Mouse (Mus musculus) ovary, adult 18-20 months (tissue): ENCODE measurements around the gene Gtf3a.
"Not testable (repeated sequence)": the region's sequence is repeated elsewhere in the genome, so short reads cannot be mapped to it uniquely, and the experiment has no call there.

Experiments used
- DNase-seq: peaks from one replicate; pipeline ENCODE4 v3.0.0; 2022; ENCODE audit warnings: low spot score, mixed read lengths

Gtf3a gene

GRCm38 (mm10) chr5:146937541-146938503, 10.6 kb upstream of the Gtf3a start:
- no peak for DNase-seq

GRCm38 (mm10) chr5:146939109-146939796, 9.2 kb upstream of the Gtf3a start:
- no peak for DNase-seq

GRCm38 (mm10) chr5:146940219-146940618, 8.2 kb upstream of the Gtf3a start:
- DNase-seq = no peak

GRCm38 (mm10) chr5:146941939-146942338, 6.5 kb upstream of the Gtf3a start:
- not testable (repeated sequence) for DNase-seq

GRCm38 (mm10) chr5:146942965-146943364, 5.5 kb upstream of the Gtf3a start:
- DNase-seq = no peak

GRCm38 (mm10) chr5:146944568-146944967, 3.9 kb upstream of the Gtf3a start:
- DNase-seq = no peak

- no peak for DNase-seq
Measured at GRCm38 (mm10) chr5:146946682-146947081, 1.8 kb upstream of the Gtf3a start.

- no peak for DNase-seq
Measured at GRCm38 (mm10) chr5:146947497-146947896, 960 bp upstream of the Gtf3a start.

GRCm38 (mm10) chr5:146948041-146948507, 383 bp upstream of the Gtf3a start:
- no peak for DNase-seq

GRCm38 (mm10) chr5:146954576-146954975, 6.1 kb downstream of the Gtf3a start:
- no peak for DNase-seq

- DNase-seq = no peak
Measured at GRCm38 (mm10) chr5:146955651-146956050, 7.2 kb downstream of the Gtf3a start.

GRCm38 (mm10) chr5:146956678-146957077, 8.2 kb downstream of the Gtf3a start:
- DNase-seq = no peak

GRCm38 (mm10) chr5:146963118-146963936, 14.9 kb downstream of the Gtf3a start, which contains the start of gene Mtif3:
Gene Mtif3, minus strand, starts transcription at chr5:146963800.
- DNase-seq = peak; percentile 70

GRCm38 (mm10) chr5:146963937-146964278, 15.5 kb downstream of the Gtf3a start:
- DNase-seq = no peak

GRCm38 (mm10) chr5:146968695-146969393, 20.4 kb downstream of the Gtf3a start:
- DNase-seq = no peak

- no peak for DNase-seq
Measured at GRCm38 (mm10) chr5:146971776-146972561, 23.5 kb downstream of the Gtf3a start.

GRCm38 (mm10) chr5:146973353-146973752, 24.9 kb downstream of the Gtf3a start:
- no peak for DNase-seq

- no peak for DNase-seq
Measured at GRCm38 (mm10) chr5:146973858-146974780, 25.7 kb downstream of the Gtf3a start.

GRCm38 (mm10) chr5:146974781-146975123, 26.3 kb downstream of the Gtf3a start:
- DNase-seq = no peak

GRCm38 (mm10) chr5:146981376-146981775, 32.9 kb downstream of the Gtf3a start:
- no peak for DNase-seq
